Mouse (Mus musculus): ENCODE measurements around the gene Arcn1.

DNA sequence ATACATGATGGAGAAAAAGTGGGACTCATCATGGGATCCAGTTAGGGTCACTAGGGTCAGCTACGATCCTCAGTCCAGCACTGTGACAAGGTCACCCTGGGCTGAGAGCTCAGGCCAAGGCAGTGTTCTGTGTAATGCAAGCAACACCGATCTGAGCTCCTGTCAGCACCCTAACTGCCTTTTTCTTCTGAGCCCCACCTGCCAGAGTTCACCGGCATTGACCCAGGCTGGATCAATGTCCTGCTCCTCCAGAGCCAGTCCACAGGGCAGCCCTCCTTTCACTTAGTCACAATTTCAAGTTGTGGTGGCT lies 45.8 kb downstream of the Arcn1 start:
- TF ChIP-seq EP300 (optimal IDR thresholded peaks at IDR 0.05) (no peak), CTCF (IDR thresholded peaks at IDR 0.05; ENCODE audit: low read depth) (no peak)
